Mouse (Mus musculus) ovary, postnatal 14 days (tissue): Measurements from ENCODE around the gene Ppat.
"Not testable (repeated sequence)": the region's sequence is repeated elsewhere in the genome, so short reads cannot be mapped to it uniquely, and the experiment has no call there.

Experiments
- DNase-seq: peaks from one replicate; pipeline ENCODE4 v3.0.0; 2022; ENCODE audit warnings: low spot score

The Ppat gene

GRCm38 (mm10) chr5:76951106-76952027, at the start of gene Ppat, which contains the start of gene Paics:
Gene Ppat, minus strand, starts transcription at chr5:76951578.
Gene Paics, plus strand, starts transcription at chr5:76951307.
- peak; percentile 95 for DNase-seq

GRCm38 (mm10) chr5:76998416-76998815, 47.0 kb upstream of the Ppat start:
- no peak for DNase-seq

GRCm38 (mm10) chr5:76993174-76993814, 41.9 kb upstream of the Ppat start:
- DNase-seq: no peak

GRCm38 (mm10) chr5:76990789-76991188, 39.4 kb upstream of the Ppat start:
- no peak for DNase-seq

GRCm38 (mm10) chr5:76984015-76984414, 32.6 kb upstream of the Ppat start:
- DNase-seq: no peak

GRCm38 (mm10) chr5:76975736-76976135, 24.4 kb upstream of the Ppat start:
- no peak for DNase-seq

- peak; percentile 72 for DNase-seq
These were observed 23.3 kb upstream of the Ppat start, which contains the start of gene Srp72 for GRCm38 (mm10) chr5:76974554-76975285. Gene Srp72, plus strand, starts transcription at chr5:76974683.

GRCm38 (mm10) chr5:76974207-76974553, 22.8 kb upstream of the Ppat start:
- DNase-seq: no peak

- no peak for DNase-seq
These were observed 22.1 kb upstream of the Ppat start for GRCm38 (mm10) chr5:76973488-76973887.

- not testable (repeated sequence) for DNase-seq
These were observed 19.7 kb upstream of the Ppat start for GRCm38 (mm10) chr5:76971115-76971514.

GRCm38 (mm10) chr5:76969250-76969649, 17.9 kb upstream of the Ppat start:
- DNase-seq: no peak

- no peak for DNase-seq
These were observed 13.3 kb upstream of the Ppat start for GRCm38 (mm10) chr5:76964651-76965050.

GRCm38 (mm10) chr5:76962545-76962944, 11.2 kb upstream of the Ppat start:
- DNase-seq: no peak

- DNase-seq: no peak
These were observed 8.2 kb upstream of the Ppat start for GRCm38 (mm10) chr5:76959587-76959986.

GRCm38 (mm10) chr5:76957954-76958353, 6.6 kb upstream of the Ppat start:
- DNase-seq: no peak

GRCm38 (mm10) chr5:76955474-76955873, 4.1 kb upstream of the Ppat start:
- DNase-seq: no peak

GRCm38 (mm10) chr5:76954271-76954900, 3.0 kb upstream of the Ppat start:
- DNase-seq: no peak

- DNase-seq: no peak
These were observed 2.4 kb upstream of the Ppat start for GRCm38 (mm10) chr5:76953794-76954193.

- no peak for DNase-seq
These were observed 998 bp upstream of the Ppat start for GRCm38 (mm10) chr5:76952112-76953040.

- no peak for DNase-seq
These were observed 854 bp downstream of the Ppat start for GRCm38 (mm10) chr5:76950343-76951105.
